Mouse (Mus musculus): ENCODE results near the gene Amy2a2.
"Not testable (repeated sequence)": the region's sequence is repeated elsewhere in the genome, so short reads cannot be mapped to it uniquely, and the experiment has no call there.

Gene Amy2a2

GRCm38 (mm10) chr3:113356558-113356957 lies at the start of gene Amy2a2:
TSS of gene Amy2a2 (minus strand) at chr3:113356658.
- not testable (repeated sequence) for DNase-seq (ENCODE audit: low read depth, low spot score)

GRCm38 (mm10) chr3:113345484-113345883 lies 11.0 kb downstream of the Amy2a2 start:
- DNase-seq (ENCODE audit: low read depth, low spot score) = not testable (repeated sequence)

- not testable (repeated sequence) for DNase-seq (ENCODE audit: low read depth, low spot score)
Observed at GRCm38 (mm10) chr3:113323952-113324351, 32.5 kb downstream of the Amy2a2 start, which contains the start of gene Amy2a3. TSS of gene Amy2a3 (minus strand) at chr3:113324052.

- not testable (repeated sequence) for DNase-seq (ENCODE audit: low read depth, low spot score)
Observed at GRCm38 (mm10) chr3:113312937-113313336, 43.5 kb downstream of the Amy2a2 start.

Data from R1 (cell line).